8 mouse cellular contexts compared by ENCODE assay signal in genomic region chr9:119091581-119092310, GRCm38 (mm10). TPM values are rescaled to one million over a fixed set of nuclear protein-coding genes. Genes with fewer than 3 reads are reported as not detected.
DNase-seq lines count a peak whose midpoint lies in the region; ATAC-seq lines count a peak whose summit lies in the region.

No protein-coding gene starts in this region.

- H3K4me3 ChIP-seq in neural tube, embryonic 11.5 days (ENCODE audit: low read depth, low read length): peak overlapping the region; percentile 51
- H3K4me3 ChIP-seq in intestine, embryonic 15.5 days (replicated peaks): no peak overlapping the region
- no peak overlapping the region for H3K4me3 ChIP-seq in stomach, embryonic 14.5 days (ENCODE audit: low read depth, low read length)

- peak overlapping the region; percentile 77 for H3K4me2 ChIP-seq in neural tube, embryonic 11.5 days (ENCODE audit: low read depth)
- peak overlapping the region; percentile 94 for H3K4me2 ChIP-seq in intestine, embryonic 15.5 days (replicated peaks)
- peak overlapping the region; percentile 85 for H3K4me2 ChIP-seq in stomach, embryonic 14.5 days (replicated peaks; ENCODE audit: low read depth, low read length)

- no peak overlapping the region for H3K9ac ChIP-seq in neural tube, embryonic 11.5 days (ENCODE audit: low read length)
- no peak overlapping the region for H3K9ac ChIP-seq in intestine, embryonic 15.5 days
- H3K9ac ChIP-seq in stomach, embryonic 14.5 days (replicated peaks; ENCODE audit: low read depth, low read length): no peak overlapping the region

- ATAC-seq in neural tube, embryonic 11.5 days (ENCODE audit: insufficient read depth, low FRiP score, low TSS enrichment): no peak
- no peak for ATAC-seq in intestine, embryonic 15.5 days
- ATAC-seq in stomach, embryonic 14.5 days (ENCODE audit: insufficient number of reproducible peaks, insufficient read depth, low FRiP score, low read depth): no peak
- no peak for ATAC-seq in megakaryocyte progenitor cell, adult 5-6 weeks (replicated peaks; ENCODE audit: poor library complexity)

- DNase-seq in neural tube, embryonic 11.5 days (ENCODE audit: low spot score): no peak
- no peak for DNase-seq in neural tube, embryonic 10.5 days (ENCODE audit: extremely low spot score, low spot score)
- peak; percentile 54 for DNase-seq in fibroblast of lung, adult 2 months (ENCODE audit: low read depth)
- DNase-seq in adrenal gland, postnatal 14 days: no peak
- no peak for DNase-seq in adrenal gland, postnatal 4 days (ENCODE audit: low spot score in 2 of 2)

- WGBS in neural tube, embryonic 11.5 days: 63% methylated on average over 12 of the region's 12 CpGs
- WGBS in intestine, embryonic 15.5 days: 69% methylated on average over 12 of the region's 12 CpGs
- WGBS in stomach, embryonic 14.5 days: 67% methylated on average over 12 of the region's 12 CpGs

- peaks cover 10% of the 10 kb centered on the region for H3K27me3 ChIP-seq in neural tube, embryonic 11.5 days (ENCODE audit: control insufficient read depth, insufficient read depth, low read length)
- no peaks in the 10 kb centered on the region for H3K27me3 ChIP-seq in intestine, embryonic 15.5 days (replicated peaks)
- H3K27me3 ChIP-seq in stomach, embryonic 14.5 days (ENCODE audit: control insufficient read depth, insufficient read depth, low read length): no peaks in the 10 kb centered on the region

- H3K36me3 ChIP-seq in neural tube, embryonic 11.5 days (ENCODE audit: control insufficient read depth, insufficient read depth, low read length): no peaks in the 10 kb centered on the region
- H3K36me3 ChIP-seq in intestine, embryonic 15.5 days: no peaks in the 10 kb centered on the region
- H3K36me3 ChIP-seq in stomach, embryonic 14.5 days (ENCODE audit: control insufficient read depth, insufficient read depth, low read length): no peaks in the 10 kb centered on the region

- H3K4me1 ChIP-seq in neural tube, embryonic 11.5 days (ENCODE audit: control insufficient read depth, insufficient read depth, low read length): peaks cover 35% of the 10 kb centered on the region
- peaks cover 33% of the 10 kb centered on the region for H3K4me1 ChIP-seq in intestine, embryonic 15.5 days (replicated peaks)
- H3K4me1 ChIP-seq in stomach, embryonic 14.5 days (ENCODE audit: control insufficient read depth, insufficient read depth, low read length): peaks cover 25% of the 10 kb centered on the region; the same call in 1 of the 2 replicates

- 0 out of 2 replicates have a peak overlapping the region, but pooled peaks have one; percentile 8 for H3K27ac ChIP-seq in neural tube, embryonic 11.5 days (ENCODE audit: low read depth, low read length)
- no peak overlapping the region for H3K27ac ChIP-seq in intestine, embryonic 15.5 days
- H3K27ac ChIP-seq in stomach, embryonic 14.5 days (ENCODE audit: low read length): no peak overlapping the region

- H3K9me3 ChIP-seq in neural tube, embryonic 11.5 days (ENCODE audit: control insufficient read depth, low read length): no peaks in the 10 kb centered on the region
- H3K9me3 ChIP-seq in intestine, embryonic 15.5 days: no peaks in the 10 kb centered on the region
- H3K9me3 ChIP-seq in stomach, embryonic 14.5 days (ENCODE audit: control insufficient read depth, low read depth, low read length): no peaks in the 10 kb centered on the region

RNA-seq across cellular contexts. Expression of gene Plcd1, which starts 1.6 kb away (rescaled TPM):
- polyA plus RNA-seq in neural tube, embryonic 11.5 days (2014; fragmentation: Nextera tagmentation; extraction: Ambion mirVana): 26.3 and 30.5 TPM in 2 replicates
- 16.8 and 18.7 TPM in 2 replicates for polyA plus RNA-seq in intestine, embryonic 15.5 days (2015; fragmentation: Nextera tagmentation; extraction: Ambion mirVana)
- 44.2 and 44.3 TPM in 2 replicates for polyA plus RNA-seq in stomach, embryonic 14.5 days (2014; fragmentation: Nextera tagmentation; extraction: Ambion mirVana)
- not detected in 2 replicates for total RNA-seq in megakaryocyte progenitor cell, adult 5-6 weeks (2015)
- total RNA-seq in megakaryocyte progenitor cell, adult 5-6 weeks (2017): 0.14 and 0.29 TPM in 2 replicates
- 11.8 and 13.6 TPM in 2 replicates for total RNA-seq in adrenal gland, postnatal 14 days (2021)
- total RNA-seq in adrenal gland, postnatal 4 days (2021): 10 to 100 TPM in 1 of 2 experiments, 1 to 10 TPM in 1; 9.7 to 12.7 TPM

RNA-seq across cellular contexts. Expression of gene Dlec1, which starts 10.5 kb away (rescaled TPM):
- polyA plus RNA-seq in neural tube, embryonic 11.5 days (2014; fragmentation: Nextera tagmentation; extraction: Ambion mirVana): 0.92 and 0.97 TPM in 2 replicates
- polyA plus RNA-seq in intestine, embryonic 15.5 days (2015; fragmentation: Nextera tagmentation; extraction: Ambion mirVana): 0.51 and 0.72 TPM in 2 replicates
- 0.65 and 0.66 TPM in 2 replicates for polyA plus RNA-seq in stomach, embryonic 14.5 days (2014; fragmentation: Nextera tagmentation; extraction: Ambion mirVana)
- total RNA-seq in megakaryocyte progenitor cell, adult 5-6 weeks (2015): 0.37 and 3.9 TPM in 2 replicates
- 1.9 TPM in 1 of 2 replicates, not detected in the other for total RNA-seq in megakaryocyte progenitor cell, adult 5-6 weeks (2017)
- total RNA-seq in adrenal gland, postnatal 14 days (2021): 1.5 and 1.7 TPM in 2 replicates
- total RNA-seq in adrenal gland, postnatal 4 days (2021): 1 to 10 TPM; 1.1 to 2.7 TPM

RNA-seq across cellular contexts. Expression of gene Vill, which starts 39.2 kb away (rescaled TPM):
- polyA plus RNA-seq in neural tube, embryonic 11.5 days (2014; fragmentation: Nextera tagmentation; extraction: Ambion mirVana): 12.1 and 12.2 TPM in 2 replicates
- polyA plus RNA-seq in intestine, embryonic 15.5 days (2015; fragmentation: Nextera tagmentation; extraction: Ambion mirVana): 16.1 and 17.2 TPM in 2 replicates
- 31.6 and 37.9 TPM in 2 replicates for polyA plus RNA-seq in stomach, embryonic 14.5 days (2014; fragmentation: Nextera tagmentation; extraction: Ambion mirVana)
- total RNA-seq in megakaryocyte progenitor cell, adult 5-6 weeks (2015): 9.2 and 10.8 TPM in 2 replicates
- 34.4 and 37.7 TPM in 2 replicates for total RNA-seq in megakaryocyte progenitor cell, adult 5-6 weeks (2017)
- 2.2 and 2.3 TPM in 2 replicates for total RNA-seq in adrenal gland, postnatal 14 days (2021)
- 10 to 100 TPM in 1 of 2 experiments, 1 to 10 TPM in 1; 3.2 to 10.1 TPM for total RNA-seq in adrenal gland, postnatal 4 days (2021)
